Mouse (Mus musculus) Patski (cell line): ENCODE results near the gene Rheb. TPM values are rescaled to one million over a fixed set of nuclear protein-coding genes. Genes with fewer than 3 reads are reported as not detected.
A peak's percentile ranks its signal among the peaks of the same experiment; 100 is the strongest.

Experiments used
- ATAC-seq: fragments of 100-300 bp; one replicate; pipeline ENCODE4 v1.8.0; 2021
- CTCF ChIA-PET: fragments of 350-600 bp; sonication (Branson Sonifier 250); formaldehyde crosslinking; loops from one replicate; lab custom pipeline; 2022; ENCODE audit warnings: inconsistent platforms; lab: Charles Lee
- POLR2A ChIA-PET: fragments of 350-600 bp; sonication (Branson Sonifier 250); formaldehyde crosslinking; loops from one replicate; lab custom pipeline; 2022; ENCODE audit warnings: antibody characterized with exemption, inconsistent platforms; lab: Charles Lee
- DNase-seq: peaks from one replicate; pipeline ENCODE4 v3.0.0-alpha.2; 2011; ENCODE audit warnings: low read depth, low spot score
- H3K27me3 ChIP-seq: fragments of 371-371 bp; one replicate; pipeline ENCODE4 v1.5.1; 2021
- CTCF ChIP-seq: fragments of 100-300 bp; IDR thresholded peaks from one replicate; pipeline ENCODE4 v1.5.1; 2021
- in situ Hi-C: fragments of 300-500 bp; cut with MboI; formaldehyde crosslinking; loops from 3 replicates; pipeline ENCODE4 v1.11.1; 2018; ENCODE audit warnings: low pct_unique_long_range_greater_than_20kb, mixed read lengths
- polyA plus RNA-seq: library from polyadenylated mRNA; unstranded; gene quantifications from one replicate; pipeline ENCODE4 v1.2.3, GENCODE M21; 2021

The Rheb gene
- polyA plus RNA-seq, 1 experiment from 2014 or later, result 168 TPM

DNA sequence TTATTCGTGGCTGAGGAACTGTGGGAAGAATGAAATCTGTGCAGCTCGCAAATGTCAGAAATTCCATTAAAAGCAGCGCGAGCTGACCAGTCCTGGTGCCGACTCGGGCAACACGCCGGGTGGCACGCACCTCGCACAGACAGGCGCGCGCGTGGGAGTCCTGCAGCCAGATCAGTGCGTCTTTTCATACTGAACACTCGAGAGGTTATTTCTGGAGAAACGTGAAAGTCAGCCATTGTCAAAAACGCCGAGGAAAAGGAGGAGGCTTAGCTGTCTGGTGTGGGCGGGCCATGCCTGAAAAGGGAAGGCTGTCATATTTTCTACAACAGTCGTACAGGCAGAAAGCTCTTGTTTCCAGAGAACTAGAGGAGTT is 665 bp upstream of the Rheb start:
- no peak for TF ChIP-seq CTCF
- peak; percentile 24 for ATAC-seq
- H3K27me3 ChIP-seq, result no peaks in the 10 kb centered on the region
- in situ Hi-C loops, result no loop called here
- POLR2A ChIA-PET, result interaction anchor here (0.5 to 1.1 kb wide), 3 partner anchors 13 to 64 kb away, joined by 3 read pairs; no protein-coding TSS in a partner anchor
- DNase-seq, result no peak
- CTCF ChIA-PET, result interaction anchor here (0.8 to 3.4 kb wide), 5 partner anchors 11 to 167 kb away, joined by 3 to 10 read pairs (median 3); no protein-coding TSS in a partner anchor

DNA sequence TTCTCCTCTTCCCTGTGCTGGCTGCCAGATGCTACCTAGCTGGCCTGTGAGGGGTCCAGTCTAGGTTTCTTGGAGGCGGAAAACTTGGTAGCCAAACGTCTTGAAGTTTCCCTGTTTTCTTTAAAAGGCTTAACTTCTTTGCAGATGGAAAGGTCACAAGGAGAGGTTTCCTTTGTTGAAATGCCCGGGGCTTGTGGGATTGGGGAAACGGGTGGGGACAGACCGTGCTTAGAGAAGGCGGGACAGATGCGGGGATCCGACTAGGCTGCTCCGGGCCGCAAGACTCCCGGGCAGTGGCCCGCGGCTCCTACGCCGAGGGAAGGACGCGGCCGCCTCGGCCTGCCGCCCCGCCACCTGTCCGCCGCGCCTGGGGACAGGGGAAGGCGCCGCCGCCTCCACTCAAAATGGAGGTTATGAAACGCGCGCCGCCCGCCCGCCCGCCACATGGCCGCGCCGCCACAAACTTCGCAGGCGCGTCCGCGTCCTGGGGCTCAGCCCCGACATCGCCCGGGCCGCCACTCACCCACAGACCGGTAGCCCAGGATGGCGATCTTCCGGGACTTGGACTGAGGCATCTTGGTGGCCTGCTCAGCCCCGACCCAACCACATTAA is 656 bp downstream of the Rheb start:
- ATAC-seq (peak; percentile 3), DNase-seq (no peak)
- in situ Hi-C loops, result no loop called here
- ChIA-PET CTCF (interaction anchor here (3.4 kb wide), 1 partner anchor 165 kb away, joined by 10 read pairs; no protein-coding TSS in a partner anchor), POLR2A (interaction anchor here (0.5 kb wide), 1 partner anchor 141 kb away, joined by 6 read pairs; no protein-coding TSS in a partner anchor)
- H3K27me3 ChIP-seq, result no peaks in the 10 kb centered on the region
- TF ChIP-seq CTCF, result no peak

DNA sequence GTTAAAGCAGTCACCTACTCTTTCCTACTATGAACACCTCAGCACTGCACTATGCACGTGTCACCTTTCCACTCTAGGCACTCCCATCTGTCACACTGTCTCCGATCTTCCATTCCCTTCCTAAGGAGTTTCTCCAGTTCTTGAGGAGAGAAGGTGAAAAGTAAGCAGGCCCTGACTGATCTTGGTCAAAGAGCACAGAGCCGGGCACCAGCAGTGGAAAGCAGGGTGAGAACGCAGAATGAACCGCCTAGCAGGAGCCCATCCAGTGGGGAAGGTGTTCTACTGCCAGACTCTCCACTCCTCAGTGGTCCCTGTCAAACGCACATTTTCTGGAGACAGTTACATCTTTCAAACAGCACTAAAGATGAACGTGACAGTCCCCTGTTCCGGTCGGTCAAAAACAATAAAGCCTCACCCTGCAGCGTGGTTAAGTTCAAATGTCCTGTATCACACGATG is 1.4 kb downstream of the Rheb start:
- POLR2A ChIA-PET, result no interaction called here
- ATAC-seq (no peak), DNase-seq (no peak)
- no peaks in the 10 kb centered on the region for H3K27me3 ChIP-seq
- no peak for TF ChIP-seq CTCF
- CTCF ChIA-PET, result no interaction called here
- in situ Hi-C loops, result no loop called here

DNA sequence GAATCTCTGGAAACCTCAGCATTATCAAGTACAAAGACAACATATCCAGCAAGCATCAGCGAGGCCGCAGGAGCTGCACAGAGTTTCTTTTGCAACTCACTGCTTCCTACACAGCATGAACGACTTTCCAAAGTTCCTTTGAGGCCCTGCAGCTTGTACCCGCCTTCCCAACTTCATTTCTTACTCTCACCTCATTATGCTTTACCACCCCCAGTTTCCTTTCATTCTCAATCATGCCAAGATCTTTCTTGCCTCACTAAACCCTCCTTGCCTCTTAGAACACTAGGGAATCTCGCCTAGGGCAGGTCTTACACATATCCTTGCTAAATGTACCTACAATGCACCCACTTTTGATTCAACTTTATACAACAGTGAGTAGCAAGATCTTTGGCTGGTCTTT is 7.9 kb downstream of the Rheb start:
- no peak for TF ChIP-seq CTCF
- ATAC-seq (no peak), DNase-seq (no peak)
- ChIA-PET CTCF (interaction anchor here (1.9 kb wide), 1 partner anchor 32 kb away, joined by 6 read pairs; no protein-coding TSS in a partner anchor), POLR2A (no interaction called here)
- no peaks in the 10 kb centered on the region for H3K27me3 ChIP-seq
- in situ Hi-C loops, result no loop called here

DNA sequence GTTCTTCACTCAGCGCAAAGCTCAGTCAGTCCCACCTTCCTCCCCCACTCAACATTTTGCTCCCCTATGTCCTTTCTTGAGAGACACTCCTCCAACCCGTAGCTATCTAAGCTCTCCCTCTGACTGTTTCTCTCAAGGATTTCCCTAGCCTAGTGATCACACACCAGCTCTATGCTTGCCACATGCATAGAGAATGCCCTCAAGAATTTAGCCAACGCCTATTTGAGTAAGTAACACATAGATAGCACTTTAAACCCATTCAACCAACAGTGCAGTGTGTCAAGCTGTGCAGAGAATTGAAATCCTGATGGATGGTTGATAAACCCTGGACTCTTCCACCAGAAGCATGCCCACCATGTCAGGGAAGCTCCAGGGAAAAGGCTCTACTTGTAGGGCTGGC is 10.5 kb downstream of the Rheb start:
- CTCF ChIA-PET, result interaction anchor here (0.9 to 2.2 kb wide), 5 partner anchors 11 to 51 kb away, joined by 3 to 6 read pairs (median 3); partner anchors contain the start of gene Rheb
- in situ Hi-C loops, result no loop called here

DNA sequence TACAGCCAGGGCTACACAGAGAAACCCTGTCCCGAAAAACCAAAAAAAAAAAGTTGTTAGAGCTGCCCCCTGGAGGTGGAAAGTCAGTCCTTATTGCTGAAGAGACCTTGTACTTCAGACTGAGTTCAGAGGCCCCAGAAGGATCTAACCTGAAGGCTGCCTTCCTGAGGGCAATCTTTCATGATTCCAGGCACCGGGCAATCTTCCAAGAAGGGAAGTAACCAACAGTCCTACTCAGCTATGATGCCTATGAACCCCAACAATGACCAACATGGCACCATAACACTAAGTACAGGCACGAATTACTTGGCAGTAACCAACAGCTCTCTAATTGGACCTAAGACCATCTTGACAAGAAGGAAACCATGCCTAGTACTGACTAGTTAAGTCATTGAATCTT is 14.0 kb downstream of the Rheb start:
- ChIA-PET POLR2A (interaction anchor here (1.2 kb wide), 1 partner anchor 143 kb away, joined by 3 read pairs; the partner anchor contains the start of gene Nub1), CTCF (no interaction called here)
- in situ Hi-C loops, result no loop called here
- no peak for ATAC-seq
- no peak for TF ChIP-seq CTCF
- DNase-seq, result no peak
- H3K27me3 ChIP-seq, result no peaks in the 10 kb centered on the region

More for the DNA sequence above, 10.5 kb downstream of the Rheb start:
- ATAC-seq (no peak), DNase-seq (no peak)
- TF ChIP-seq CTCF, result no peak
- H3K27me3 ChIP-seq, result no peaks in the 10 kb centered on the region
- POLR2A ChIA-PET, result interaction anchor here (0.8 to 1.0 kb wide), 2 partner anchors 16 to 29 kb away, joined by 3 read pairs; no protein-coding TSS in a partner anchor

DNA sequence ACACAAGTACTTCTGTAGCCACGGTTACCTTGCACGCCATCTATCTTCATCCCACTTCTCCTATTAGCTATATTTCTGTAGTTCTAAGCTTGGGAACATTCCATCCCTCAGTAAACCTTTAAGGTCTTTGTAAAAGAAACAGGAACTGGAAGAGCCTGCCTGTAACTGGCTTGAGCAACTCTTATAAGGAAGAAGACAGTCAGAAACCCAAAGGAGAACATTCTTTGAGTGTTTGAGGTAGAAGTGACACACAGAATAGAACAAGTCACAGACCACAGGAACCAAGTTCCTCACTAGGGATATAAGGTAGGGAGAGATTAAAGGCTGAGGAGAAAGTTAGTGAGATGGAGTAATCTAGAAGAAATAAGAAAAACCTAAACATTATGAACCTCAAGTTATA is 15.3 kb downstream of the Rheb start:
- in situ Hi-C loops, result no loop called here
- H3K27me3 ChIP-seq, result no peaks in the 10 kb centered on the region
- POLR2A ChIA-PET, result interaction anchor here (1.2 kb wide), 1 partner anchor 141 kb away, joined by 3 read pairs; the partner anchor contains the start of gene Nub1
- DNase-seq (no peak), ATAC-seq (peak; percentile 46)
- CTCF ChIA-PET, result interaction anchor here (1.2 to 2.2 kb wide), 6 partner anchors 9 to 184 kb away, joined by 3 to 7 read pairs (median 3); no protein-coding TSS in a partner anchor
- no peak for TF ChIP-seq CTCF

DNA sequence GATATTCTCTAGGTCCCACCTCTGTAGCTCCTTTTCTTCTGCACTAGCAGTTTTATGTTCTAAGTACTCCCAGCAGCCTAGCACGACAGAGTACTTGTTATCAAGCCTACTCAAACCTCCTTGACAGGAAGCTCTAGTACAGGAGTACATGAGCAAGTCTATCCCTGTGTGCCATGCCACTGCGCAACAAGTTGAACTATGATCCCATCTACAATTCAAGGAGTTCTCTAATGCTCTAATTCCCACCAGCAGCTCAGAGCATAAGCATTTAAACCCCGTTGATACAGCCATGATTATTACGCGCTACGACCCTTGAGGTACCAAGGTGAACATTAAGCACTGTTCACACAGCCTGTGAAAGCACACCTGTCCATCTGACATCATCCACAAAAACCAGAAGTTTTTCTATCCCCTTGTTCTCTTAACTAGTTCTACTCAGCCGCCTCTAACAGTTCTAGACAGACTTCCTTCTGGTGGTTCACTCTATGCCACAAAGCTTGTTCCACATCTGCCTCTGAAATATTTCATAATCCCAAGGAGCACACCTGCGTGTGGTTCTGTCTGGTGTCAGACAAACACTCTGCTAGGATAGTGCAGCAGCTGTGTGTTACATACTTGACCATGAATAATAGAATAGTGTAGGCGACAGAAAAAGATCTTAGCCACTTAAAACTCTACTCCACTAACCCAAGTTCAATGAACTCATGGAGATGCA is 16.2 kb downstream of the Rheb start:
- in situ Hi-C loops, result no loop called here
- POLR2A ChIA-PET, result no interaction called here
- H3K27me3 ChIP-seq, result no peaks in the 10 kb centered on the region
- CTCF ChIA-PET, result interaction anchor here (1.2 to 2.2 kb wide), 5 partner anchors 9 to 35 kb away, joined by 3 to 7 read pairs (median 3); no protein-coding TSS in a partner anchor
- DNase-seq, result no peak
- no peak for TF ChIP-seq CTCF
- ATAC-seq, result no peak

DNA sequence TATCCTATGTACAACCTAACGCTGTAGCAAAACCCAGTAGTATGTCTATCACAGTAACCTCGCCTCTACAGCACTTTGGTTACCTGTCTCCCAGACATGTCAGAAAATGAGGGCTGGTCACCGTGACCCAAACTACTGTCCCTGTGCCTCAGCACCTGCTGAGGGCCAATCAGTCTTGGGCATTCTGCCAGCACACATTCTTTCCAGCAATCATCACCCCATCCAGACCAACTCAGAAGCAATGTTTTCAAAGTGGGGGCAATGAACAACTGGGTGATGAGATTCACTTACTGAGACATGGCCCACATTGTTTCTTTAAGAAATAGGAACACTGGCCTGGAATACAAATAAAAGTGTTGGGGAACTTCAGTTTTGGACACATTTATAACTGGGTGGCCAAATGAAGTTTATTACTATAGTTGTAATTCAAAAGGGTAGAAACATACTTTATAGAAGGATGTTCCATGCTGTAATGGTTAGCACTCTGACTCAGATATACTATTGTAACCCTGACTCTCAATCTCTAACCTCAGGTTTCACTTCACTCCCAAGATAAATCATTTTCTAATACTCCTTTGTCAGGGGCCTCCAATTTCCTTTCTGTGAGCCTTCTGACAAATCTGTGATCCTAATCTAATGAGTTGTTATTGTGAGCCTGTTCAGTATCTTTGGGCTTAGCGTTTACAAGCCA is 16.9 kb downstream of the Rheb start:
- in situ Hi-C loops, result no loop called here
- ATAC-seq (peak; percentile 51), DNase-seq (peak; percentile 90)
- H3K27me3 ChIP-seq, result no peaks in the 10 kb centered on the region
- POLR2A ChIA-PET, result interaction anchor here (0.7 kb wide), 1 partner anchor 262 kb away, joined by 7 read pairs; no protein-coding TSS in a partner anchor
- no peak for TF ChIP-seq CTCF
- CTCF ChIA-PET, result interaction anchor here (0.9 to 2.2 kb wide), 4 partner anchors 10 to 15 kb away, joined by 3 to 7 read pairs (median 6); no protein-coding TSS in a partner anchor
